Mouse (Mus musculus) frontal cortex, adult (tissue): Measurements from ENCODE around the gene Nostrin.

Experiments used
- ATAC-seq: cut with Nextera tagmentation; 2 replicates; pipeline ENCODE4 v1.9.2; 2017; ENCODE audit warnings: mild to moderate bottlenecking, moderate library complexity, mixed read lengths; ENCODE audit not compliant: low TSS enrichment

Nostrin gene

GRCm38 (mm10) chr2:69129425-69130210 lies 6.0 kb upstream of the Nostrin start:
- no peak for ATAC-seq

- ATAC-seq = no peak
Measured at GRCm38 (mm10) chr2:69132046-69132445, 3.6 kb upstream of the Nostrin start.

- ATAC-seq = no peak
Measured at GRCm38 (mm10) chr2:69132488-69133040, 3.0 kb upstream of the Nostrin start.

- ATAC-seq = no peak
Measured at GRCm38 (mm10) chr2:69134186-69134585, 1.4 kb upstream of the Nostrin start.

- no peak for ATAC-seq
Measured at GRCm38 (mm10) chr2:69134937-69135336, 663 bp upstream of the Nostrin start.

- no peak for ATAC-seq
Measured at GRCm38 (mm10) chr2:69137406-69138084, 1.9 kb downstream of the Nostrin start.

- peak; percentile 73 for ATAC-seq
Measured at GRCm38 (mm10) chr2:69138759-69139158, 3.2 kb downstream of the Nostrin start.

GRCm38 (mm10) chr2:69140215-69140614 lies 4.6 kb downstream of the Nostrin start:
- ATAC-seq = no peak

GRCm38 (mm10) chr2:69140816-69141215 lies 5.2 kb downstream of the Nostrin start:
- ATAC-seq = no peak

GRCm38 (mm10) chr2:69148691-69149090 lies 13.1 kb downstream of the Nostrin start:
- ATAC-seq = no peak

- no peak for ATAC-seq
Measured at GRCm38 (mm10) chr2:69149154-69149553, 13.6 kb downstream of the Nostrin start.

- ATAC-seq = no peak
Measured at GRCm38 (mm10) chr2:69150841-69151240, 15.2 kb downstream of the Nostrin start.

- no peak for ATAC-seq
Measured at GRCm38 (mm10) chr2:69155861-69156260, 20.3 kb downstream of the Nostrin start.

- no peak for ATAC-seq
Measured at GRCm38 (mm10) chr2:69156283-69156682, 20.7 kb downstream of the Nostrin start.

- no peak for ATAC-seq
Measured at GRCm38 (mm10) chr2:69158907-69159306, 23.3 kb downstream of the Nostrin start.

- ATAC-seq = peak; percentile 44; the same call in 1 of the 2 replicates
Measured at GRCm38 (mm10) chr2:69170395-69171077, 34.9 kb downstream of the Nostrin start.

- peak; percentile 97 for ATAC-seq
Measured at GRCm38 (mm10) chr2:69175296-69175695, 39.7 kb downstream of the Nostrin start.

GRCm38 (mm10) chr2:69179721-69180120 lies 44.1 kb downstream of the Nostrin start:
- no peak for ATAC-seq

- ATAC-seq = no peak
Measured at GRCm38 (mm10) chr2:69187990-69188389, 52.4 kb downstream of the Nostrin start.

GRCm38 (mm10) chr2:69188732-69189131 lies 53.1 kb downstream of the Nostrin start:
- ATAC-seq = peak; percentile 81

- ATAC-seq = no peak
Measured at GRCm38 (mm10) chr2:69189222-69189621, 53.6 kb downstream of the Nostrin start.

- ATAC-seq = no peak
Measured at GRCm38 (mm10) chr2:69191059-69191458, 55.5 kb downstream of the Nostrin start.
